Mouse (Mus musculus): ENCODE results near the gene Hexdc.

Gene Hexdc

GRCm38 (mm10) chr11:121204161-121205006, at the start of gene Hexdc, which contains the start of gene Ogfod3:
TSS of gene Hexdc (plus strand) at chr11:121204433.
TSS of gene Ogfod3 (minus strand) at chr11:121204711.
- peak; percentile 92 to 94 for DNase-seq (ENCODE audit: low spot score in 2 of 2)

DNA sequence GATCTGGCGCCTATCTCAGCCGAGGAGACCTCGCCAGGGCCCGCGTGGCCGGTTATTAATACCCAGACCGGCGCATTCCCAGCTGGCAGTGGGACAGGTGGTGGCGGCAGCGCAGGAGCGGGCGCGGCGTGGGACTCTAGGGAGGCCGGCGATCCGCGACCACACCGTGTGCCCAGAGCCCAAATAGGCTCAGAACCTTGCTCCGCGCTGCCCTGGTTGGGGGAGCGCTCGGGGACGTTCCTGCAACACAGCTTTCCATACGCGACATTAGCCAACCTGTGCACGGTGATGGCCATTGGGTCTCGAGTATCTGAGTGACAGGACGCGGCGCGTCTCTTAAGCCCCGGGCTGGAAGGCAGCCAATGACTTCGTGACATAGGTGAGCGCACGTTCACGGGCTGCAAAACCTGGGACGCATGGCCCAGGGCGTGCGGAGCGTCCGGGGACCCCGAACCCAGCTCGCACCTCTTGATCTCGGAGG, 47.8 kb upstream of the Hexdc start:
- DNase-seq (ENCODE audit: low spot score in 2 of 2) = no peak

- no peak for DNase-seq (ENCODE audit: low spot score in 2 of 2)
Measured at GRCm38 (mm10) chr11:121159971-121160370, 44.3 kb upstream of the Hexdc start, which contains the start of gene Uts2r. TSS of gene Uts2r (plus strand) at chr11:121160271.

DNA sequence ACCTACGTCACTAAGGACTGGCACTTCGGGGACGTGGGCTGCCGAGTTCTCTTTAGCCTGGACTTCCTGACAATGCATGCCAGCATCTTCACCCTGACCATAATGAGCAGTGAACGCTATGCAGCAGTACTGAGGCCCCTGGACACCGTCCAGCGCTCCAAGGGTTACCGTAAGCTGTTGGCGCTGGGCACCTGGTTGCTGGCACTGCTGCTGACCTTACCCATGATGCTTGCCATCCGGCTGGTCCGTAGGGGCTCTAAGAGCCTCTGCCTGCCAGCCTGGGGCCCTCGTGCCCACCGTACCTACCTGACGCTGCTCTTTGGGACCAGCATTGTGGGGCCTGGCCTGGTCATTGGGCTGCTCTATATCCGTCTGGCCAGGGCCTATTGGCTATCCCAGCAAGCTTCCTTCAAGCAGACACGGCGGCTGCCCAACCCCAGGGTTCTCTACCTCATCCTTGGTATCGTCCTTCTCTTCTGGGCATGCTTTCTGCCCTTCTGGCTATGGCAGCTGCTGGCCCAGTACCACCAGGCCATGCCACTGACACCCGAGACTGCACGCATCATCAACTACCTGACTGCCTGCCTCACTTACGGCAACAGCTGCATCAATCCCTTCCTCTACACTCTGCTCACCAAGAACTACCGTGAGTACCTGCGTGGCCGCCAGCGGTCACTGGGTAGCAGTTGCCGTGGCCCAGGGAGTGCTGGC, 43.4 kb upstream of the Hexdc start:
- DNase-seq (ENCODE audit: low spot score in 2 of 2) = no peak

DNA sequence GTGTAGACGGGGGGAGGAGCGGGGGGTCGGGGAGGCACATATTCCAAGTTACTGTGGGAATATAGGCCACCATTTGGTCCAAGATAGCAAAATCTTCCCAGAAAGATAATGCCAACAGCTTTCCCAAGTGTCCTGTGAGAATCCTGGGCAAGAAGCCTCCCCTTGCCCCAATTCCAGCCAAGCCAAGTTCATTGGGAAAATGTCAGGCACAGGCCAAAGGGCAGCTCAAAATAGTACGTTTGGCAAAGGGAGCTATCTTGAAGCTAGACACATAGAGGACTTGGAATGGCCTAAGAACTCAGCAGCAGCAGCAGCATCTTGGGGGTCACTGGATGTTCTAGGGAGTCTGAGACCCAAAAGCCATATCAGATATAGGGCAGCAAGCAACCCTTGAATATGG, 40.5 kb upstream of the Hexdc start:
- no peak for DNase-seq (ENCODE audit: low spot score in 2 of 2)

GRCm38 (mm10) chr11:121173203-121173602, 31.0 kb upstream of the Hexdc start:
- no peak for DNase-seq (ENCODE audit: low spot score in 2 of 2)

DNA sequence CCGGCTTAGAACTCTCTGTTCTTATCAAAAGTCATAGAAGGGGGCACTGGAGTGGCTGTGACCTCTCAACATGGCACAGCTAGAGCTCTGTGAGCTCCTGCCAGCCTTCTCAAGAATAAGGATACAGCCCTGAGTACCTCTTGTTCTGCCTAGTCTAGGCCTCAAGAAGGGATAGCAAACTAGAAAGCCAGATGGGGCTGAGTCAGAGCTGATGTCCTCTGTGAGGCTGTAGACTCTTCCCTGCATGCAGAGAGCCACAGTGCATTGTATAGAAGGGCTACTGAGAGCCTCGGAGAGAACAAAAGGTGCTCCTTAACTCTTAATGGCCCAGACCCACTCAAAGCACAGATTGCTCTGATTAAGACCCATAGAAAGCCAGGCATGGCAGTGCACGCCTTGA, 30.0 kb upstream of the Hexdc start:
- DNase-seq (ENCODE audit: low spot score in 2 of 2) = no peak

- no peak for DNase-seq (ENCODE audit: low spot score in 2 of 2)
Measured at GRCm38 (mm10) chr11:121176285-121177270, 27.7 kb upstream of the Hexdc start.

DNA sequence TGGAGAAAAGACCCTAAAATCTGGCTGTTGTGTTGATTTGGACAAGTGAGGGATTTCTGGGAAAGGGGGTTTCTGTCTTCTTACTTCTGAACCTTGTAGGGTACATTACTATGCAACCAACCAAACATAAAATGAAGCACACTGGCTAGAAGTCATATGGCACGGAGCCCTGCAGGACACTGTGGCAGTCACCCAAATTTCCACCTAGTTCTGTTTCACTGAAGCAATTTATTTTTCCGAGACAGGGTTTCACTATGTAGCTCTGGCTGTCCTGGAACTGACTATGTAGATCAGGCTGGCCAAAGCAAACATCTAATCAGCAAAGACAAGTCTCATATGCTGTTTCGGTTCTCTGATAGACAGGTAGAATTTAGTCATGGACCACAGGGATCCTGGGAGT, 14.6 kb upstream of the Hexdc start:
- DNase-seq (ENCODE audit: low spot score in 2 of 2) = no peak

- no peak for DNase-seq (ENCODE audit: low spot score in 2 of 2)
Measured at GRCm38 (mm10) chr11:121192742-121193141, 11.5 kb upstream of the Hexdc start.

DNA sequence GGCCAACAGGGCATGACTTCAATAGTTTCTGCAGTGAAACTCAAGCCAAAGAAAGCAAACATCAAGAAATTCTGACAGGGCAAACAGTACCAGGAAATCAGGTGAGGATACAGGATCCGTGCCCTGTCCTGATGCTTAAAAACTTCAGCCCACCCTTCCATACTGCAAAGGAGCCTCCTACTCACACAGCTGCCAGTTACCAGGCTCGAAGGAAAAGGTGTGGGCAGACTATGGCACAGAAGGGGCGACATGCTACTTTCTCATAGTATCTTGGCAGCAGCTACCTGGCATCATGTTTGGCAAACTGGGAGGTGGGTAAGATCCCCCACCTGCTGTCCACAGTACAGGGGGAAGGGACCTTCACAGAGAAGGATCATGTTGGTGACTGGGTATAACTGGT, 10.8 kb upstream of the Hexdc start:
- no peak for DNase-seq (ENCODE audit: low spot score in 2 of 2)

- DNase-seq (ENCODE audit: low spot score in 2 of 2) = no peak
Measured at GRCm38 (mm10) chr11:121198622-121199021, 5.6 kb upstream of the Hexdc start.

DNA sequence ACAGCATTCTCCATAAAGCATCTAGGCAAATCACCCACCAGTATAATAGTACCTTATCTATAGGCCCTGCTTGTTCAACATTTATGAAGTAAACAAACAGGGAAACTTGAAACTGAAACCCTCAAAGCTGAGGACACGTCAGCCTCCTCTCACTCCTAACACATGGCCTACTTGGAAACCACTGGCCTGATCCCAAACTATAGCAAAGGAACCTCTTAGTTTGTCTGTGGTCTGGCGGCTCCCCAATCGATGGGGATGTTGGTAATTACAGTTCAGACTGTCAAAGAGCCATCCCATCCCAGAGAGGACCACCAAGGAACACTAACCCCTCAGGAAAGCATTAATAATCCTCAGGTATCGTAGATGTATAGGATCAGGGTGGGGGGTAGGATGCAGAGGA, 4.4 kb upstream of the Hexdc start:
- no peak for DNase-seq (ENCODE audit: low spot score in 2 of 2)

- DNase-seq (ENCODE audit: low spot score in 2 of 2) = no peak
Measured at GRCm38 (mm10) chr11:121200781-121201180, 3.5 kb upstream of the Hexdc start.

DNA sequence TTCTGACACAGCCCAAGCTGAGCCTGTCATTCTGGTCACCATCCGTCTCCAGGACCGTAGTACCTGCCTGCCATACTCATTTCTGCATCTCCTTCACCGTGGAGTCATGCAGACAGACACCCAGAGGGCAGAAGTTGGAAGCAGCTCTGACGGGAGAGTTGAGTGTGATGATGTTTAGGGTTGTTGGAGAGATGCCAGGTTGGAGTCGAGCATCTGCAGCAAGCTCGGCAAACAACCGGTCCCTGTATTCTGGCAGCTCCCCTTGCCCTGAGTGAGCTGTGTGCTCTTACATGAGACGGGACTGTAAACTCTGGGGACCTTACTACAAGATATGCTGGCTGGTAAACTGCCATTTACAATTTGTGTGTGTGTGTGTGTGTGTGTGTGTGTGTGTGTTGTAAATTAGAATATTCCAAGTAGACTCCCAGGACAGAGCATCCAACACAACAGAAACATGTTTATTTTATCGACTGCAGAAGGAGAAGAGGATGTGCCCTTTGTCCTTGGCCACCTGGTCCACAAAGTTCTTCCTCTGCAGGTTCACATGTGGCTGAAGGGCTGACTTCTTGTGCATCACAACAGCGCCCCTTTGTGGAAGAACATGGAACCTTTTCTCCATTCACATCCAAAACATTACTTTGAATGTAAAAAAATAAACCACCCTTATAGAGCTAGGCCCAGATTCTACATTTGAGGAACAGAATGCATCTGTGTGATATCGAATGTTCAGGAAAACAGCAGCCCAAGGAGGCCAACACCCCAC, 2.6 kb upstream of the Hexdc start:
- DNase-seq (ENCODE audit: low spot score in 2 of 2) = no peak

DNA sequence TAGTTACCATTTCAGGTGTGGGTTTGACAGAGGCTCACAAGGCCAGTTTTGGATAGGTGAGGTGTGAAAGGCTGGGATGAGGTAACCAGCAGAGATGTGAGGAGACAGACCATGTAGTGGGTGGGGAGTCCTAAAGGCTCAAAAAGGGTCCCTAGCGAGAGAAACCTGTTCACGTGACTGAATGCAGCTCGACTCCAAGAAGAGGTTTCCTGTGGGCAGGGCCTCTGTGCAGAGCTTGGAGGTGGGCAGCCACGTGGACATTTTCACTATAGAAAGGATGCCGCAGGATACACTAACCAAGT, 423 bp upstream of the Hexdc start:
- no peak for DNase-seq (ENCODE audit: low spot score in 2 of 2)

DNA sequence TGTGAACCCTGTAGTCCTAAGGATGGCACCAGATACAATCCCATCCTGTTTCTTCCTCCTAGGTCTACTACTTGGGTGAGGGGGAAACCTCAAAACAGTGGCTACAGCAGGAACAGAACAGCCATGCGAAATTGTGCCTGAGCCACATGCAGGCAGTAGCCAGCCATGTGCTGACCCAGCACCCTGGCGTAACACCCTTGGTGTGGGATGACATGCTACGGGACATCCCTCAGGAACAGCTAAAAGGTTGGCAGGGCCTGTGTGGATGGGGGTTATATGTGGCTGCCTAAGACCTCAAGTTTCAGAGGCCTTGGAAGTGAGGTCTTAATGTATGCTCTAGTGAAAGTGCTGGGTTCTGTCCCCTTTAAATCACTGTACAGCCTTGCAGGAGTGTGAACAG, 12.6 kb downstream of the Hexdc start:
- DNase-seq (ENCODE audit: low spot score in 2 of 2) = no peak

DNA sequence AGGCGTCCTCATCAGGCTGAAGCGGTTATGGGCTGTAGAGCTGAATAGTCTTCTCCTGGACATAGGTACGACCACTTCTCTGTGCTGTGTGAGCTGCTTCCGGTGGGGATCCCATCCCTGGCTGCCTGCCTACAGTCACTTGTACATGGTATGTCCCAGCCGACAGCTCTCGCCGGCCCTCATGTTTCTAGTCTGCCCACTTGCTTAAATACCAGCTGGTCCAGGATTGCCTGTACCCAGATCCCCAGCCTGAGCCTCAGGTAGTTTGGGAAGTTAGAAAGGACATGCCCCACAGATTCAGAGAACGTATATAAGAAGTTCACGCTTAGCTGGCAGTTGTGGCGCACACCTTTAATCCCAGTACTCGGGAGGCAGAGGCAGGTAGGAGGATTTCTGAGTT, 15.5 kb downstream of the Hexdc start:
- DNase-seq (ENCODE audit: low spot score in 2 of 2) = no peak

DNA sequence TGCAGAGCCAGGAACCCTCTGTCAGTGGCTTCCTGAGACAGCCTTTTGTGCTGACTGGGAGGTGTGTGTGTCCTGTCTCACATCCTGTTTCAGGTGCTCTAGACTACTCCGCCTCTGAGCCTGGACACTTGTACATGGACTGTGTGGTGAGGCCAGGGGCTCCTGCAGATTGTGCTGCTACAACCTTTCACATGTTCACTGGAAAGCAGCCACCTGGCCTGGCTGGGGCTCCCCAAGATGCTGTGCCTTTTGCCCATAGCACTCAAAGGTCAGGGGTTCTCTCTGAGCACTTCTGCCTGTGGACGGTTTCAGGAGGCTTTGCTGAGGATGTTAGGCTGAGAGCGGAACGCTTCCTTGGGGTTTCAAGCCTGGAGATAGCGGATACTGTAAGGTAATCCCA, 16.5 kb downstream of the Hexdc start:
- no peak for DNase-seq (ENCODE audit: low spot score in 2 of 2)

DNA sequence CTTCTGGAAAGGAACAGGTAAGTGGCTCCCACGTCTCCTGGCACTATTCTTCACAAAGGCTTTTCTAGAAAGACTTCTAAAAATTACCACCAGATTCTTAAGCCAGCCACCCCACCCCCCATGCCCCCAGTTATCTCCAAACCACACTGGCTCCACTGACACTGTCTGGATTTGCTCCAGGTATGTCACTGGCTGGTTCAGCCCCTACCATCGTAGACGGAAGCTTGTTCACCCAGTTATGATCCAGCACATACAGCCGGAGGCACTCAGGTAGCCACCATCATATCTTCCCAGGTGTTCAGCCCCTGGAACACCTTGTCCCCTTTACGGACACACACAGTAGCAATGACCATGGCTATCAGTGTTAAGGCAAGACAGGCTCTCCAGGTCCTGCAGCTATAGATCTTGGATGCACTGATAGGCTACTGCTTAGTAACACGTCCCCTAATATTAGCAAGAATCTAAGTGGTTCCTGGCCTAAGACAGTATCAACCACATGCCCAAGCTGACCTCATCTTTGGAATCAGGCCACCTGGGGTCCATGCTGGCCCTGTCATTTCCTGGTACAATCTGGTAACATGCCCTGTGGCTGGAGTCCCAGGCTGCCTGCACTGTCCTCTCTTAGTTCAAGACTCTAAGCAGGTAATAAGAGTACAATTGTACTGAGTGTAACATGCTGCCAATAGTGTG, 17.2 kb downstream of the Hexdc start:
- no peak for DNase-seq (ENCODE audit: low spot score in 2 of 2)

Measured in frontal cortex, postnatal 10 days (tissue).